Mouse (Mus musculus): ENCODE measurements around the gene Jagn1.
A peak's percentile ranks its signal among the peaks of the same experiment; 100 is the strongest.

Gene Jagn1

GRCm38 (mm10) chr6:113473715-113474114 is 31.3 kb downstream of the Jagn1 start:
- no peak for DNase-seq (ENCODE audit: low read depth)

DNA sequence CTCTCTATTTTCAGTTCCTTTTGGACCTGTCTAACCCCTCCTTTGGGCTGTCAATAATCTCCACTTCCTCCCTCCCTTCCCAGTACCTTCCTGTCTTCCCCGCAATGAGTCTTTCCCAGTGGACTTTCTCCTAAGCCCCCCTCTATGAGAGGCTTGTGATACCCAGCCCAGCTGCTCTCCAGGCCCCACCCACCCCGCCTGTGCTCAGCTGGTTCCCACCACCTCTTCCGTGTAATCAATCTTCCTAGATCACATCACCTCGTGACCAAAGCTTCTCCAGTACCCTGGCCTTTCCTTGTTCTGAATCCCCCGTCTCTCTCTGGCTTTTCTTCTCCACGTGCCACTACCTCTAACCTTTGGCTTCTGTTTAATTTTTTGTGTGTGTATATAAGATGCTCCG is 35.0 kb downstream of the Jagn1 start:
- DNase-seq (ENCODE audit: low read depth): no peak

- DNase-seq (ENCODE audit: low read depth): no peak
These were observed 36.5 kb downstream of the Jagn1 start for GRCm38 (mm10) chr6:113478906-113479305.

- DNase-seq (ENCODE audit: low read depth): no peak
These were observed 38.4 kb downstream of the Jagn1 start for GRCm38 (mm10) chr6:113480555-113481373.

DNA sequence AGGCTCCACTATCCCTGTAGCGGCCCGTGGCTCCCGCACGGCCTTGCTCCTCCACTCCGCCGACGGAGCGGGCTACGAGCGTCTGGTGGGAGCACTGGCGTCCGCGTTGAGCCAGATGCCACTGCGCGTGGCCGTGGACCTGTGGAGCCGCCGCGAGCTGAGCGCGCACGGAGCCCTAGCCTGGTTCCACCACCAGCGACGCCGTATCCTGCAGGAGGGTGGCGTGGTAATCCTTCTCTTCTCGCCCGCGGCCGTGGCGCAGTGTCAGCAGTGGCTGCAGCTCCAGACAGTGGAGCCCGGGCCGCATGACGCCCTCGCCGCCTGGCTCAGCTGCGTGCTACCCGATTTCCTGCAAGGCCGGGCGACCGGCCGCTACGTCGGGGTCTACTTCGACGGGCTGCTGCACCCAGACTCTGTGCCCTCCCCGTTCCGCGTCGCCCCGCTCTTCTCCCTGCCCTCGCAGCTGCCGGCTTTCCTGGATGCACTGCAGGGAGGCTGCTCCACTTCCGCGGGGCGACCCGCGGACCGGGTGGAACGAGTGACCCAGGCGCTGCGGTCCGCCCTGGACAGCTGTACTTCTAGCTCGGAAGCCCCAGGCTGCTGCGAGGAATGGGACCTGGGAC is 40.2 kb downstream of the Jagn1 start:
- no peak for DNase-seq (ENCODE audit: low read depth)

GRCm38 (mm10) chr6:113483100-113483615 is 40.8 kb downstream of the Jagn1 start, which contains the start of gene Creld1:
Gene Creld1 (plus strand): TSS chr6:113483297.
- peak; percentile 98 for DNase-seq (ENCODE audit: low read depth)

DNA sequence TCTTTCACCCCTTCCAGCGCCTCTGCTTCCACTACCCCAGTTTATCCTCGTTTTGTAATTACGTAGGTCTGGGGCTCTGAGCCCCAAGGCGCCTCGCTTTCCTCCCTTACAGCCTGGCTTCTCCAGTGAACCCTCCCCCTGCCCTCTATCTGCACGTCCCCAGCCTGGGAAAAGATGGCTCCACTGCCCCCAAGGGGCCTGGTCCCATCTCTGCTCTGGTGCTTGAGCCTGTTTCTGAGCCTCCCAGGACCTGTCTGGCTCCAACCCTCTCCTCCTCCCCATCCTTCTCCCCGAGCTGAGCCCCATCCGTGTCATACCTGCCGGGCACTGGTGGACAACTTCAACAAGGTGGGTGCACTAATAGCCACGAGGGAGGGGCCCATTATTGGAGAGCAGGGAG is 41.4 kb downstream of the Jagn1 start:
- DNase-seq (ENCODE audit: low read depth): no peak

GRCm38 (mm10) chr6:113487125-113487576 is 44.8 kb downstream of the Jagn1 start:
- no peak for DNase-seq (ENCODE audit: low read depth)

- no peak for DNase-seq (ENCODE audit: low read depth)
These were observed 47.0 kb downstream of the Jagn1 start for GRCm38 (mm10) chr6:113489410-113489809.

DNA sequence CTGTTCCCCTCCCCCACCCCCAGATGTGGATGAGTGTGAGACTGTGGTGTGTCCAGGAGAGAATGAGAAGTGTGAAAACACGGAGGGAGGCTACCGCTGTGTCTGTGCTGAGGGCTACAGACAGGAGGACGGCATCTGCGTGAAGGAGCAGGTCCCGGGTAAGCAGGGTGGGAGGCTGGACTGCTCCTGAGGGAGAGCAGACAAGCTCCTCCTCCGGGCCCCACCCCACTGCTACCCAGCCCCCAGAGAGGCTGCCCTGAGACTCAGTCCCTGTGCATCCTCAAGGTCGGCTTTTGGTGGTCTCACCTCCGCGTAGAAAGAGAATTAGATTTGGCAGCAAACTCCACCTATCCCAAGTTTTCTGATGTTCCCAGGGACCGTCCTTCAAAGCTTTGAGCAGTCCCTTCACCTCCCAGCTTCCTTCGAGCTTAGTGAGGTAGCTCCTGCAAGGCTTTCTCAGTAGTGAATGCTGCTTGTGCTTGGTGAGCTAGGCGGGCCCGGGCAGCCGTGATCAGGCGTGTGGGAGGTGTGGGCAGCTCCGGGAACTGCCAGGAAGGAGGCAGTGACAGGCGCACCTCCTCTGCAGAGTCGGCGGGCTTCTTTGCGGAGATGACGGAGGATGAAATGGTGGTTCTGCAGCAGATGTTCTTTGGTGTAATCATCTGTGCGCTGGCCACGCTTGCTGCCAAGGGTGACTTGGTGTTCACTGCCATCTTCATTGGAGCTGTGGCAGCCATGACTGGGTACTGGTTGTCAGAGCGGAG is 49.9 kb downstream of the Jagn1 start:
- no peak for DNase-seq (ENCODE audit: low read depth)

- peak; percentile 46 for DNase-seq (ENCODE audit: low read depth)
These were observed 52.0 kb downstream of the Jagn1 start for GRCm38 (mm10) chr6:113494258-113494788.

- DNase-seq (ENCODE audit: low read depth): no peak
These were observed 52.8 kb downstream of the Jagn1 start for GRCm38 (mm10) chr6:113495071-113495675.

Measured in c-Kit-positive CD71-positive TER-119-negative erythroid progenitor cells, embryonic 14.5 days (primary cell).